Mouse (Mus musculus): Measurements from ENCODE around the gene Mccc2. TPM values are rescaled to one million over a fixed set of nuclear protein-coding genes. Genes with fewer than 3 reads are reported as not detected.

The Mccc2 gene
- polyA plus RNA-seq (2021; fragmentation: Nextera tagmentation), result 40.8 and 42.3 TPM in 2 replicates
- long read RNA-seq, experiment 1, transcript Mccc2-201 (17 exons, 2,123 nt), result major isoform, 71 of 92 reads
- long read RNA-seq, experiment 1, partial matches to known transcripts, result 8 of 92 reads
- long read RNA-seq, experiment 1, other reads (novel, unspliced or antisense), result 13 of 92 reads
- long read RNA-seq, experiment 2, transcript Mccc2-201 (17 exons, 2,123 nt), result major isoform, 213 of 259 reads
- long read RNA-seq, experiment 2, partial matches to known transcripts, result 17 of 259 reads
- long read RNA-seq, experiment 2, other reads (novel, unspliced or antisense), result 29 of 259 reads

DNA sequence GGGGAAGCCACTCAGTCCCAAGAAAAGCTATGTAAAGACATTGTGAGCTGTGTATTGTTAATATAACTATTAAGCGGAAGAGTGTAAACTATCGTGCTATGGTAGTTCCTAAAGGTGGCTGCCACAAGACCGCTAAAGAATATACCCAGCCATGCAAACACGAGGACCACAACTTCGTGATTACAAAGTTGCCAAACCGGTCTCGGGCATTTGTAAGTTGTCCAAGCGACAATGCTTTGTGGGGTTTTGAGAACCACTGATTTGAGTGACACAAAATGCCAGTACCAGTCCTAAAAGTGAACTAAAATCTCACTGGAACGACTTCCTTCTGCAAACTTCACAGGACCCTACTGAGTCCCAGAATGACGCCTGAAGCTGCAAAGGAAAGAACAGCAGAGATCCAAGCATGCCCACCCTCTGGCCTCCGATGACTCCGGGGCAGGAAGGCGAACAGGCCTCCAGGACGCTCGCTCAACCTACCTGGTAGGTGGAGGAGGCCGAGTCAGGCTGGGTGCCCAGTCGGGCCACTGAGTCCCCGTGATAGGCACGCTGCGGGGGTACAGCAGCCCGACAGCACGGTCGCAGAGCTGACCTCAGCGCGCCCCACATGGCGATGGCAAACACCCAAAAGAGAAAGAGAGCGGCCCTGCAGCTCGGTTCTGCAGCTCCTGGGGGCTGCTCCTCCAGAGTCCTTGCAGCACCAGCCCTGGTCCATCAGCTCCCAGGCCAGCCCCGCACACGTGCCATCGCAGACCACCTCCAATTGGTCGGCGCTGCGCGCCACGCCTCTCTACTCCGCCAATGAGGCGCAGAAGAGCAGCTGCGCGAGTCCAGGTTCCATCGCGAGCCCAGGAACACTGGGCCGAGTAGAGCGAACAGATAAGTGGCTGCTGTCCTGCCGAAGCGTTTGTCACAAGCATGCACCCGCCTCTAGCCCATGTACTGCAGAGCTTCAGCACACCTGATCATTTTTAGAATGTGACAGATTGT is at the start of gene Mccc2:
Mccc2 (minus strand) TSS at position 734 of the 990 bp plus-strand sequence.

DNA sequence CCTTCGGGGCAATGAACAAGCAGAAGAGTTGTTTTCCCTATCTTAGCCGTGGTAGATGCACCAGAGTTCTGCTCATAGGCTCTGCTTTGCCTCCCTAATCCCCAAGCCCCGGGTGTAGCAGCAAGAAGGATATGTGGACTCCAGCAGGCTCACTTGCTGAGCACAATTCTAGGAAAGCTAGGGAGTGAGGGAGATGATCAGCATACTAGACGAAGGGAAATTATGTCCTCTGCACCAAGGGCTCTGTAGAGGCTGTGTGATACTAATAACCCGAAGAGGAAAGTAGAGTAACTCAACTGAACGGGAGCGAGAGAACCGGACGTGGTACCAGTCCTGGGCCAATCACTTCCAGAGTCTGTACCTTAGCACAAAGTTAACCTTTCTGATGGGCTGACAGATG is 114.5 kb downstream of the Mccc2 start, which contains the start of gene Cartpt:
Cartpt (minus strand) TSS at position 127 of the 400 bp plus-strand sequence.

Other genes with a start within 250 kb of the Mccc2 start
- gene Cartpt, start 114.5 kb downstream of the Mccc2 start, polyA plus RNA-seq (2021; fragmentation: Nextera tagmentation), result 12.5 and 13.3 TPM in 2 replicates
- 3.2 and 3.3 TPM in 2 replicates for gene Bdp1, start 88.4 kb upstream of the Mccc2 start, polyA plus RNA-seq (2021; fragmentation: Nextera tagmentation)
- 48.1 and 57.6 TPM in 2 replicates for gene Serf1, start 92.4 kb upstream of the Mccc2 start, polyA plus RNA-seq (2021; fragmentation: Nextera tagmentation)
- gene Smn1, start 109.2 kb upstream of the Mccc2 start, polyA plus RNA-seq (2021; fragmentation: Nextera tagmentation), result 8.4 and 9.6 TPM in 2 replicates
- gene Naip2, start 186.5 kb upstream of the Mccc2 start, polyA plus RNA-seq (2021; fragmentation: Nextera tagmentation), result 0.29 and 0.30 TPM in 2 replicates
- gene Naip5, start 230.7 kb upstream of the Mccc2 start, polyA plus RNA-seq (2021; fragmentation: Nextera tagmentation), result 0.05 and 0.06 TPM in 2 replicates